7 mouse cellular contexts compared by ENCODE assay signal in genomic region chr9:94538823-94539143, GRCm38 (mm10). TPM values are rescaled to one million over a fixed set of nuclear protein-coding genes. Genes with fewer than 3 reads are reported as not detected.
DNase-seq lines count a peak whose midpoint lies in the region; ATAC-seq and TF ChIP-seq lines count a peak whose summit lies in the region.

No protein-coding gene starts in this region.

- H3K9ac ChIP-seq in lung, embryonic 16.5 days (ENCODE audit: low read length), result peak overlapping the region; percentile 91
- H3K9ac ChIP-seq in limb, embryonic 11.5 days (ENCODE audit: low read length), result peak overlapping the region; percentile 79

- H3K4me1 ChIP-seq in lung, embryonic 16.5 days (replicated peaks; ENCODE audit: control insufficient read depth, insufficient read depth, low read length), result peaks cover 5% of the 10 kb centered on the region; the same call in 1 of the 2 replicates
- peaks cover 44% of the 10 kb centered on the region for H3K4me1 ChIP-seq in forebrain, embryonic 10.5 days
- 0 out of 2 replicates have a peak, but pooled peaks cover 2% of the 10 kb centered on the region for H3K4me1 ChIP-seq in limb, embryonic 11.5 days (ENCODE audit: control insufficient read depth, insufficient read depth, low read length)
- 0 out of 2 replicates have a peak, but pooled peaks cover 2% of the 10 kb centered on the region for H3K4me1 ChIP-seq in olfactory bulb, adult 2 months (ENCODE audit: control insufficient read depth, insufficient read depth, low read length)

- no peaks in the 10 kb centered on the region for H3K36me3 ChIP-seq in lung, embryonic 16.5 days (ENCODE audit: control insufficient read depth, insufficient read depth, low read length)
- H3K36me3 ChIP-seq in forebrain, embryonic 10.5 days (replicated peaks), result no peaks in the 10 kb centered on the region
- no peaks in the 10 kb centered on the region for H3K36me3 ChIP-seq in limb, embryonic 11.5 days (ENCODE audit: control insufficient read depth, insufficient read depth, low read length)

- H3K4me2 ChIP-seq in lung, embryonic 16.5 days (ENCODE audit: low read depth, low read length), result peak overlapping the region; percentile 80
- peak overlapping the region; percentile 69 for H3K4me2 ChIP-seq in limb, embryonic 11.5 days (ENCODE audit: low read depth, severe bottlenecking)

- no peaks in the 10 kb centered on the region for H3K9me3 ChIP-seq in lung, embryonic 16.5 days (ENCODE audit: control insufficient read depth, low read length)
- no peaks in the 10 kb centered on the region for H3K9me3 ChIP-seq in forebrain, embryonic 10.5 days
- no peaks in the 10 kb centered on the region for H3K9me3 ChIP-seq in limb, embryonic 11.5 days (ENCODE audit: control insufficient read depth, low read length)

- TF ChIP-seq POLR2A in olfactory bulb, adult 2 months (IDR thresholded peaks at IDR 0.05; ENCODE audit: insufficient read depth, low read depth, low read length), result no peak; the same call in 1 of the 2 replicates

- DNase-seq in lung, adult 18-20 months, result no peak
- no peak for DNase-seq in forebrain, embryonic 10.5 days (ENCODE audit: extremely low spot score, low spot score)
- DNase-seq in limb, embryonic 11.5 days (ENCODE audit: low spot score), result no peak
- DNase-seq in c-Kit-positive CD71-positive TER-119-positive erythroid progenitor cells, embryonic 14.5 days (ENCODE audit: low spot score), result no peak
- no peak for DNase-seq in gastrocnemius, adult 8-10 months (ENCODE audit: low spot score in 2 of 2)

- no peak for TF ChIP-seq CTCF in olfactory bulb, adult 2 months (IDR thresholded peaks at IDR 0.05; ENCODE audit: insufficient read depth, low read depth, low read length)

- H3K27ac ChIP-seq in lung, embryonic 16.5 days (ENCODE audit: low read length), result peak overlapping the region; percentile 98
- H3K27ac ChIP-seq in forebrain, embryonic 10.5 days, result peak overlapping the region; percentile 94
- H3K27ac ChIP-seq in limb, embryonic 11.5 days (replicated peaks; ENCODE audit: low read depth, low read length), result peak overlapping the region; percentile 91; the same call in 1 of the 2 replicates
- peak overlapping the region; percentile 92 for H3K27ac ChIP-seq in olfactory bulb, adult 2 months (ENCODE audit: insufficient read depth, low read depth, low read length)

- WGBS in lung, embryonic 16.5 days, result 0% methylated on average over 22 of the region's 22 CpGs
- under 1% methylated on average over 22 of the region's 22 CpGs for WGBS in forebrain, embryonic 10.5 days
- WGBS in limb, embryonic 11.5 days, result under 1% methylated on average over 22 of the region's 22 CpGs
- WGBS in olfactory bulb, adult 2 months, result under 1% methylated on average over 22 of the region's 22 CpGs

- ATAC-seq in lung, embryonic 16.5 days (ENCODE audit: low read depth), result peak; percentile 42
- ATAC-seq in limb, embryonic 11.5 days (ENCODE audit: insufficient number of reproducible peaks, low FRiP score, low TSS enrichment, low read depth), result peak; percentile 44

- no peaks in the 10 kb centered on the region for H3K27me3 ChIP-seq in lung, embryonic 16.5 days (ENCODE audit: control insufficient read depth, insufficient read depth, low read depth, low read length)
- H3K27me3 ChIP-seq in forebrain, embryonic 10.5 days (ENCODE audit: poor library complexity, severe bottlenecking), result peaks cover 14% of the 10 kb centered on the region
- no peaks in the 10 kb centered on the region for H3K27me3 ChIP-seq in limb, embryonic 11.5 days (ENCODE audit: control insufficient read depth, insufficient read depth, low read length)

- H3K4me3 ChIP-seq in lung, embryonic 16.5 days (ENCODE audit: low read length), result peak overlapping the region; percentile 88
- peak overlapping the region; percentile 75 for H3K4me3 ChIP-seq in forebrain, embryonic 10.5 days
- peak overlapping the region; percentile 67 for H3K4me3 ChIP-seq in limb, embryonic 11.5 days (ENCODE audit: low read depth, low read length)
- H3K4me3 ChIP-seq in olfactory bulb, adult 2 months (ENCODE audit: insufficient read depth, low read depth, low read length), result peak overlapping the region; percentile 64

RNA-seq across cellular contexts. Expression of gene 1190002N15Rik, which starts 0.9 kb away (rescaled TPM):
- polyA plus RNA-seq in lung, embryonic 16.5 days (2015; fragmentation: Nextera tagmentation; extraction: Ambion mirVana), result 6.9 and 7.7 TPM in 2 replicates
- polyA plus RNA-seq in forebrain, embryonic 10.5 days (2016; fragmentation: Nextera tagmentation; extraction: Ambion mirVana), result 3.3 and 3.9 TPM in 2 replicates
- 27.0 and 28.1 TPM in 2 replicates for polyA plus RNA-seq in limb, embryonic 11.5 days (2014; fragmentation: Nextera tagmentation; extraction: Ambion mirVana)
- not detected in 2 replicates for polyA plus RNA-seq in olfactory bulb, adult 2 months (2012; ENCODE audit: insufficient read depth, insufficient read length, low replicate concordance, missing spikeins)
- total RNA-seq in gastrocnemius, adult 8-10 months (2022), result 1 to 10 TPM; 2.5 to 3.0 (median 2.9) TPM
